Mouse (Mus musculus): ENCODE measurements around the gene Asic3. TPM values are rescaled to one million over a fixed set of nuclear protein-coding genes. Genes with fewer than 3 reads are reported as not detected.

The Asic3 gene
- polyA plus RNA-seq, 1 experiment = not detected

DNA sequence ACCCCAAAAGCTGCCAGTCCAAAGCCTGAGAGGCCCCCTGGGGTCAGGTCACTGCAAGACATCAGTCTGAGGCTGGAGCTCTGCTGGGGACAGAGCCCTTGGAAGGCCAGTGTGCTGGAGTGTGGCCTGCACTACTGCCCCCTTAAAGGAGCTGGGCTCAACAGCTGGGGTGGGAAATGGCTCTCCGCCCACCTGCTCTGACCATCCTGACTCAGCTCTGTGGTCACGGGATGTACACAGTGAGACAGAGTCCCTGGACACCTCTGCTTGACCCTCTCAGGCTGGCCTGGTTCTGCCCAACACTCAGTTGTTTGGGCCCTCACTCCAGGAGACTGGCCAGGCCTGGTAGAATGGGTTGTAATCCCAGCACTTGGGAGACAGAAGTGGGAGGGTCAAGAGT lies 3.7 kb upstream of the Asic3 start:
- no peaks in the 10 kb centered on the region for H3K9me3 ChIP-seq (ENCODE audit: control insufficient read depth, low read length)
- no peak overlapping the region for H3K4me3 ChIP-seq (replicated peaks)
- peaks cover 36% of the 10 kb centered on the region for H3K36me3 ChIP-seq (ENCODE audit: control insufficient read depth)
- H3K27me3 ChIP-seq (ENCODE audit: control insufficient read depth) = peaks cover 11% of the 10 kb centered on the region
- peaks cover 12% of the 10 kb centered on the region for H3K4me1 ChIP-seq (ENCODE audit: control insufficient read depth)
- no peak for TF ChIP-seq TAL1 (IDR thresholded peaks at IDR 0.05; ENCODE audit: low read length)
- TF ChIP-seq GATA1 (IDR thresholded peaks at IDR 0.05; ENCODE audit: low read length) = no peak

DNA sequence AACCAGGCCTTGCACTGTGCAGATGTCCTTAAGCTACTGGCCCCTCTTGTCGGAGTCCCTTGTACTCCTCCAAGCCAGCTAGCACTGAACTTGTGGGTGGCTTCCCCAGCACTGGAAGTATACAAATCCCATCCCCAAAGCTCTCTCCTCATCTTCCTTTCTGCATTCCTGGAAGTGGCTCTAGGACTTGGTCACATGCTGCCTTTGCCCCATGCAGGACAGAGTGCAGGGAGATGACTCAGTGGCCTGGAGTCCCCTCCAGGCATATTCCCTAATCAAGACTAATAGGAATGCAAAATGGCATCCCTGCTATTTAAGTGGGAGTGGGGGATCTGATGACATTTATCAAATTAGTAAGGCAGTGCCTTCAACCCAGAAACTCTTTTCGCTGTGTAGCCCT lies 1.1 kb upstream of the Asic3 start:
- Histone ChIP-seq H3K27me3 (ENCODE audit: control insufficient read depth) (peaks cover 16% of the 10 kb centered on the region), H3K9me3 (ENCODE audit: control insufficient read depth, low read length) (no peaks in the 10 kb centered on the region), H3K36me3 (ENCODE audit: control insufficient read depth) (peaks cover 14% of the 10 kb centered on the region), H3K4me1 (ENCODE audit: control insufficient read depth) (peaks cover 3% of the 10 kb centered on the region), H3K4me3 (replicated peaks) (no peak overlapping the region)
- TF ChIP-seq TAL1 (IDR thresholded peaks at IDR 0.05; ENCODE audit: low read length) = no peak
- TF ChIP-seq GATA1 (IDR thresholded peaks at IDR 0.05; ENCODE audit: low read length) = no peak

DNA sequence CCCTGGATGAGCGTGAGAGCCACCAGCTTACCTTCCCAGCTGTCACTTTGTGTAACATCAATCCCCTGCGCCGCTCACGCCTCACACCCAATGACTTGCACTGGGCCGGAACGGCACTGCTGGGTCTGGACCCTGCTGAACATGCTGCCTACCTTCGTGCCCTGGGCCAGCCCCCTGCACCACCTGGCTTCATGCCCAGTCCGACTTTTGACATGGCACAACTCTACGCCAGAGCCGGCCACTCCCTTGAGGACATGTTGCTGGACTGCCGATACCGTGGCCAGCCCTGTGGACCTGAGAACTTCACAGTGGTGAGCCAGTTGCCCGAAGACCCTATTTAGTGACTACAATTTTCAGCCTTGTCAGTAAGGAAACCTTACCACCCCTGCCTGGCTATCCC lies 746 bp downstream of the Asic3 start:
- H3K9me3 ChIP-seq (ENCODE audit: control insufficient read depth, low read length) = no peaks in the 10 kb centered on the region
- peaks cover 3% of the 10 kb centered on the region for H3K4me1 ChIP-seq (ENCODE audit: control insufficient read depth)
- H3K27me3 ChIP-seq (ENCODE audit: control insufficient read depth) = peaks cover 16% of the 10 kb centered on the region
- H3K36me3 ChIP-seq (ENCODE audit: control insufficient read depth) = peaks cover 3% of the 10 kb centered on the region
- TF ChIP-seq TAL1 (IDR thresholded peaks at IDR 0.05; ENCODE audit: low read length) (no peak), GATA1 (IDR thresholded peaks at IDR 0.05; ENCODE audit: low read length) (no peak)
- H3K4me3 ChIP-seq (replicated peaks) = no peak overlapping the region

DNA sequence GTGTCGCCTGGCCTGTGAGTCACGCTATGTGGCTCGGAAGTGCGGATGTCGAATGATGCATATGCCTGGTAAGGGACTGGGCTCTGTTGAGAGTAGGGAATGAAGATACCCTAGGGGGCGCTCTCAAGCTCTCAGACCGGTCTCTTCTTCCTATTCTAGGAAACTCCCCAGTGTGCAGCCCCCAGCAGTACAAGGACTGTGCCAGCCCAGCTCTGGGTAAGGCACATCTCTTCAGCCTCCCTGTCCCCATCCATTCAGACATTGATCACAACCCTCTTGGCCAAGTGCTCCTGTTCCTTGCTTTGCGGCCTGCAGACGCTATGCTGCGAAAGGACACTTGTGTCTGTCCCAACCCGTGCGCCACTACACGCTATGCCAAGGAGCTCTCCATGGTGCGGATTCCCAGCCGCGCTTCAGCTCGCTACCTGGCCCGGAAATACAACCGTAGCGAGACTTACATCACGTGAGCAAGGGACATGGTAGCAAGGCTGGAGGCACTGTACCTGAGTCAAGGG lies 3.1 kb downstream of the Asic3 start:
- H3K9me3 ChIP-seq (ENCODE audit: control insufficient read depth, low read length) = no peaks in the 10 kb centered on the region
- TF ChIP-seq GATA1 (IDR thresholded peaks at IDR 0.05; ENCODE audit: low read length) (no peak), TAL1 (IDR thresholded peaks at IDR 0.05; ENCODE audit: low read length) (no peak)
- peaks cover 16% of the 10 kb centered on the region for H3K27me3 ChIP-seq (ENCODE audit: control insufficient read depth)
- H3K36me3 ChIP-seq (ENCODE audit: control insufficient read depth) = peaks cover 12% of the 10 kb centered on the region
- H3K4me3 ChIP-seq (replicated peaks) = no peak overlapping the region
- peaks cover 3% of the 10 kb centered on the region for H3K4me1 ChIP-seq (ENCODE audit: control insufficient read depth)

DNA sequence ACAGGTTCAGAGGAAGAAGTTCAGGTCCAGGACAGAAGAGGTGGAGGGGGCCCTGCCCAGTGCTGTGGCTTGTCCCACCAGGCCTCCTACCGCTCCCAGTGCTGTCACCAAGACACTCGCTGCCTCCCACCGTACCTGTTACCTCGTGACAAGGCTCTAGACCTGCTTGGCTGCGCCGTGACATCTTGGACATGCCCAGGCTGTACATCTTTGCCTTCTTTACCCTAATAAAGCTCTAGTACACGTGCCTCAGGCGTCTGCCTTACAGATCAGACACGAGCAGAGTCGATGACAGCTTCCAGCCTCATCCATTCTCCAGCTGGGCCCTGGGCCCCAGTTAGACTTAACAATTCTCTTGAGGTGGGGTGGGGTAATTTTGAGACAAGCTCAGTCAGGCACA lies 4.4 kb downstream of the Asic3 start:
- Histone ChIP-seq H3K4me3 (replicated peaks) (no peak overlapping the region), H3K9me3 (ENCODE audit: control insufficient read depth, low read length) (no peaks in the 10 kb centered on the region), H3K4me1 (ENCODE audit: control insufficient read depth) (peaks cover 6% of the 10 kb centered on the region), H3K27me3 (ENCODE audit: control insufficient read depth) (peaks cover 16% of the 10 kb centered on the region), H3K36me3 (ENCODE audit: control insufficient read depth) (peaks cover 12% of the 10 kb centered on the region)
- TF ChIP-seq GATA1 (IDR thresholded peaks at IDR 0.05; ENCODE audit: low read length) (no peak), TAL1 (IDR thresholded peaks at IDR 0.05; ENCODE audit: low read length) (no peak)

DNA sequence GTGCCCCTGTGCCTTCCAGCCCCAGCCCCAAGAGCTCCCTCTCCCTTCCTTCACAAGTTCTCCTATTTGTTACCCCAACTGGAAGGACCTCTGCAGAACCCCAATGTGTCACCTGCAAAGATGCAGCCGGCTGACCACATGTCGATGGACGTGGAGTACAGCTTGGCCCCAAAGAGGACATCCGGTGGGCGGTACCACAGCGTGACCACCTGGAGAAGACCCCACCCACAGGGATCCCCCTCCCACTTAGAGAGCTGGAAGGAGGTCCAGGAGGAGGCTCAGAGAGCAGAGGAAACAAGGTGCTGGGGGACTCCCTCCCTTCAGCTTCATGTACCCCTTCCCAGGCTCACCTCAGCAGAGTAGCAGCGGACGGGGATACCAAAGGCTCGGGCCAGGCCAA lies 7.2 kb downstream of the Asic3 start:
- no peaks in the 10 kb centered on the region for H3K9me3 ChIP-seq (ENCODE audit: control insufficient read depth, low read length)
- TF ChIP-seq GATA1 (IDR thresholded peaks at IDR 0.05; ENCODE audit: low read length) (no peak), TAL1 (IDR thresholded peaks at IDR 0.05; ENCODE audit: low read length) (no peak)
- H3K4me1 ChIP-seq (ENCODE audit: control insufficient read depth) = peaks cover 30% of the 10 kb centered on the region
- H3K4me3 ChIP-seq (replicated peaks) = no peak overlapping the region
- H3K27me3 ChIP-seq (ENCODE audit: control insufficient read depth) = peaks cover 3% of the 10 kb centered on the region; the same call in 1 of the 2 replicates
- H3K36me3 ChIP-seq (ENCODE audit: control insufficient read depth) = peaks cover 12% of the 10 kb centered on the region

DNA sequence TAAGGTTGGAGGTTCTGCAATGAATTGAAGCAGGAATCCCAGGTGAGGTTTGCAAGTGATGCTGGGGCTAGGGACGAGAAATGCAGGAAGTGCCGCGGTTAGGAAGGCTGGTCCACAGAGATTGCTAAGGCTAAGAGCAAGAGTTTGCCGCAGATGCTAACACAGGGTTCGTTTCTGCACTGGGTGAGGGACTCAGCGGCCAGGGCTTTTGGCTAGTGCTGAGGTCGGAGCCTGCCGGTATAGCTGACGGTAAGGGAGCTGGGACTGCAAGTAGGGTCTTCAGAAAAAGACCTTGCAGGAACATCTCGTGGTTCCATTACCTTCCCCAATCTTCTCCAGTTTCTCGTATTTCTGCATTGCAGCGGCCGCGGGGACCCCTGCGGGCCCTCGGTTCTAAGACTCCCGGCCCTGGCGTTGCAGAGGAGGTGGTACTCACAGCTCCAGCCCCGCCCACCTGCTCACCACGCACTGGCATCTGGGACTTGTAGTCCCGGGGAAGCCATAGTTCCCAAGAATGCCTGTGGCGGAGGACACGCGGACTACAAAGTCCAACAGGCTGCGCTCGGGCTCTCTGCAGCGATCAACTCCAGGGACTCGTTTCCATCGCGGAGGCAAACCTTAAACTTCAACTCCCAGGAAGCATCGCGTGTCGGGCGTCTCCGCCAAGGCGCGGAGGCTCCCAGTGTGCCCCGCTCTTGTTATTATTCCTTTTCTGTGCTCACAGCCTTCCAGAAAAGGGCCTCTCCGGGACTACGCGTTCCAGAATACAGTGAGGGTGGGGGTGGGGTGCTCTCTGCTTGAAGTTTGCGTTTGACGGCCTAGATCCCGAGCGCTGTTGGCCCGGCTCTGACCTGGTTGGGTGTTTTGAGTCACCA lies 10.2 kb downstream of the Asic3 start, which contains the start of the genes Cdk5 and Slc4a2:
Gene Cdk5, minus strand, starts transcription at position 402 of the 875 bp plus-strand sequence.
Gene Slc4a2, plus strand, starts transcription at position 709 of the 875 bp plus-strand sequence.
- H3K4me1 ChIP-seq (ENCODE audit: control insufficient read depth) = peaks cover 55% of the 10 kb centered on the region
- no peaks in the 10 kb centered on the region for H3K9me3 ChIP-seq (ENCODE audit: control insufficient read depth, low read length)
- H3K27me3 ChIP-seq (ENCODE audit: control insufficient read depth) = peaks cover 25% of the 10 kb centered on the region
- peak within 1 kb of the TSS; percentile 83 for H3K4me3 ChIP-seq (replicated peaks)
- no peak for TF ChIP-seq GATA1 (IDR thresholded peaks at IDR 0.05; ENCODE audit: low read length)
- no peak for TF ChIP-seq TAL1 (IDR thresholded peaks at IDR 0.05; ENCODE audit: low read length)
- H3K36me3 ChIP-seq (ENCODE audit: control insufficient read depth) = peaks cover 12% of the 10 kb centered on the region

DNA sequence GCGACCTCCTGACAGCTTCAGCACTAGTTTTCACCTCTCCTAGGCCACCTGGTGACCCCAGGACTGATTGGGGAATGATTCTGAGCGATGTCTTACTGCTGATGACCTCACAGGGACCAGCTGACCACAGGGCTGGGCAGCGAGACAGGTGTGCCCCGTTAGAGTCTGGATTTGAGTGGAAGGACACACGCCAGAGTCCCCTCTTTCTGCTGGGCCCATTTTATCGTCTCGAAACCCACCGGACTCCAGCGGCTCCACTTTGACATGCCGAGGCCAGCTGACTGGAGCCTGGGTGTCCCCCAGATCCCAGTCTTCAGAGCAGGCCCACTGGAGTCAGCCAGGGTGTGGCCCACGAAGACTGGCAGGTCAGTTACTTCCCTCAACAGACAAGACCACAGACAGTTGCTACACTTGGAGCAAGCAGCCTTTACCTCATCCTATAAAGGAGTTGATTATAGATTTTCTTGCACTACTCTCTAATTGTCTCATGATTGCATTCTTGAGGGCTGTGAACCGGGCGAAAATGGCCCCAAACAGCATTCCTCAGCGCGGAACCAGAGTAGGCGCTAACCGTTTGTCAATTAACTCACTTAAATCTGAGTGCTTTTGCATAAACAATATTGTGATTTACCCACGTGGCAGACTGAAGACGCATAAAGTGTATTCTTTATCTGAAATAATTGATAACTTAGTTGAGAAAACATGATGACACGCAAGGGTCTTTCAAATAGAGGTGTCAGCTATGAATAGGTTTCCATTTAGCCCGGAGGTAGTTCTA lies 11.0 kb downstream of the Asic3 start:
- no peak for TF ChIP-seq GATA1 (IDR thresholded peaks at IDR 0.05; ENCODE audit: low read length)
- TF ChIP-seq TAL1 (IDR thresholded peaks at IDR 0.05; ENCODE audit: low read length) = no peak

More for the DNA sequence above, 11.0 kb downstream of the Asic3 start:
- Histone ChIP-seq H3K9me3 (ENCODE audit: control insufficient read depth, low read length) (no peaks in the 10 kb centered on the region), H3K4me3 (replicated peaks) (peak overlapping the region; percentile 83), H3K4me1 (ENCODE audit: control insufficient read depth) (peaks cover 56% of the 10 kb centered on the region), H3K27me3 (ENCODE audit: control insufficient read depth) (peaks cover 26% of the 10 kb centered on the region), H3K36me3 (ENCODE audit: control insufficient read depth) (peaks cover 11% of the 10 kb centered on the region)

Data from erythroblast, embryonic 14.5 days (primary cell).